Mouse (Mus musculus) MEL (cell line): ENCODE data around the gene Med13l. TPM values are rescaled to one million over a fixed set of nuclear protein-coding genes. Genes with fewer than 3 reads are reported as not detected.
A peak's percentile ranks its signal among the peaks of the same experiment; 100 is the strongest.

Experiments used
- DNase-seq: peaks from one replicate; pipeline ENCODE4 v3.0.0; 2011; ENCODE audit warnings: low read depth, low spot score
- H3K27ac ChIP-seq: 2 replicates; pipeline ENCODE4 v1.5.1; 2012; ENCODE audit warnings: low read depth, mild to moderate bottlenecking, control low read depth, low read length, moderate library complexity; ENCODE audit not compliant: control insufficient read depth
- H3K27me3 ChIP-seq, 2 experiments: fragments of 150-350 bp in 1 of 2; sonication (generic) in 1 of 2; 2 replicates each; pipeline ENCODE4 v1.6.1; 2012; ENCODE audit warnings: low read length in 2 of 2, mild to moderate bottlenecking in 2 of 2, improper control_type of control experiment in 1 of 2, moderate library complexity in 1 of 2; ENCODE audit not compliant: insufficient read depth in 2 of 2, control insufficient read depth in 1 of 2
- H3K36me3 ChIP-seq, 2 experiments: 2 replicates each; pipeline ENCODE4 v1.6.1; 2012 to 2014; ENCODE audit warnings: low read length in 2 of 2, improper control_type of control experiment in 1 of 2, inconsistent platforms in 1 of 2, mild to moderate bottlenecking in 1 of 2; ENCODE audit not compliant: insufficient read depth in 2 of 2, control insufficient read depth in 1 of 2
- H3K4me1 ChIP-seq, 2 experiments: fragments of 150-350 bp in 1 of 2; sonication (generic) in 1 of 2; 2 replicates each; pipeline ENCODE4 v1.6.1; 2012; ENCODE audit warnings: low read length in 2 of 2, improper control_type of control experiment in 1 of 2, mild to moderate bottlenecking in 1 of 2; ENCODE audit not compliant: insufficient read depth in 2 of 2, control insufficient read depth in 1 of 2
- H3K4me3 ChIP-seq, 2 experiments: fragments of 150-350 bp in 1 of 2; sonication (generic) in 1 of 2; 2 replicates each; pipeline ENCODE4 v1.5.1; 2012; ENCODE audit warnings: low read depth in 2 of 2, low read length in 2 of 2, mild to moderate bottlenecking in 2 of 2, moderate library complexity in 2 of 2, control low read depth in 1 of 2, improper control_type of control experiment in 1 of 2; ENCODE audit not compliant: control insufficient read depth in 1 of 2, insufficient read depth in 1 of 2
- H3K79me2 ChIP-seq: 2 replicates; pipeline ENCODE4 v1.6.1; 2012; ENCODE audit warnings: mild to moderate bottlenecking, low read length, moderate library complexity; ENCODE audit not compliant: control insufficient read depth, poor library complexity, insufficient read depth
- H3K9ac ChIP-seq: 2 replicates; pipeline ENCODE4 v1.6.1; 2012; ENCODE audit warnings: low read depth, mild to moderate bottlenecking, control low read depth, low read length, moderate library complexity; ENCODE audit not compliant: control insufficient read depth, poor library complexity, severe bottlenecking
- H3K9me3 ChIP-seq: fragments of 150-350 bp; sonication (generic); replicated peaks from 2 replicates; pipeline ENCODE4 v1.6.1; 2012; ENCODE audit warnings: mild to moderate bottlenecking, low read length, improper control_type of control experiment, moderate library complexity; ENCODE audit not compliant: insufficient read depth
- BHLHE40 ChIP-seq: IDR thresholded peaks from 2 replicates; pipeline ENCODE4 v1.6.1; 2012; ENCODE audit warnings: low read depth, mild to moderate bottlenecking, inconsistent platforms, low read length, improper control_type of control experiment, borderline replicate concordance
- CHD2 ChIP-seq: IDR thresholded peaks from 2 replicates; pipeline ENCODE4 v1.6.1; 2011; ENCODE audit warnings: low read length, improper control_type of control experiment
- CTCF ChIP-seq, 3 experiments: IDR thresholded peaks in 2 of 3; conservative IDR thresholded peaks in 1 of 3; 2 replicates each; pipeline ENCODE4 v1.5.1; 2011 to 2012; ENCODE audit warnings: low read length in 3 of 3, low read depth in 2 of 3, mild to moderate bottlenecking in 2 of 3, improper control_type of control experiment in 1 of 3, inconsistent platforms in 1 of 3, mixed read lengths in 1 of 3, moderate library complexity in 1 of 3; ENCODE audit not compliant: control insufficient read depth in 1 of 3, insufficient read depth in 1 of 3, poor library complexity in 1 of 3, severe bottlenecking in 1 of 3
- E2F4 ChIP-seq: IDR thresholded peaks from 2 replicates; pipeline ENCODE4 v1.6.1; 2011; ENCODE audit warnings: low read depth, low read length, improper control_type of control experiment, borderline replicate concordance
- ETS1 ChIP-seq: IDR thresholded peaks from 2 replicates; pipeline ENCODE4 v1.6.1; 2012; ENCODE audit warnings: low read depth, mild to moderate bottlenecking, inconsistent platforms, low read length, improper control_type of control experiment, moderate library complexity
- GABPA ChIP-seq: IDR thresholded peaks from 2 replicates; pipeline ENCODE4 v1.6.1; 2012; ENCODE audit warnings: low read depth, mild to moderate bottlenecking, inconsistent platforms, low read length, improper control_type of control experiment, moderate library complexity
- GATA1 ChIP-seq: IDR thresholded peaks from 2 replicates; pipeline ENCODE4 v1.6.1; 2011; ENCODE audit warnings: low read depth, low read length, improper control_type of control experiment
- KAT2A ChIP-seq: conservative IDR thresholded peaks from 2 replicates; pipeline ENCODE4 v1.6.1; 2012; ENCODE audit warnings: low read depth, low read length, improper control_type of control experiment, inconsistent platforms
- MAFK ChIP-seq: IDR thresholded peaks from 2 replicates; pipeline ENCODE4 v1.6.1; 2011; ENCODE audit warnings: low read depth, mild to moderate bottlenecking, low read length, improper control_type of control experiment, borderline replicate concordance
- MEF2A ChIP-seq: IDR thresholded peaks from 2 replicates; pipeline ENCODE4 v1.6.1; 2014; ENCODE audit warnings: low read depth, mild to moderate bottlenecking, inconsistent platforms, low read length, improper control_type of control experiment; ENCODE audit not compliant: poor library complexity, insufficient replicate concordance, severe bottlenecking; ENCODE audit errors: extremely low read depth
- MYB ChIP-seq: IDR thresholded peaks from 2 replicates; pipeline ENCODE4 v1.6.1; 2011; ENCODE audit warnings: mild to moderate bottlenecking, low read depth, low read length, improper control_type of control experiment
- MYC ChIP-seq: IDR thresholded peaks from 2 replicates; pipeline ENCODE4 v1.6.1; 2011; ENCODE audit warnings: low read depth, mild to moderate bottlenecking, low read length, improper control_type of control experiment, moderate library complexity
- POLR2A ChIP-seq, 2 experiments: IDR thresholded peaks; 2 replicates each; pipeline ENCODE4 v1.6.1; 2011 to 2012; ENCODE audit warnings: low read length in 2 of 2, mild to moderate bottlenecking in 2 of 2, control low read depth in 1 of 2, improper control_type of control experiment in 1 of 2, low read depth in 1 of 2, moderate library complexity in 1 of 2; ENCODE audit not compliant: control insufficient read depth in 1 of 2, insufficient read depth in 1 of 2, poor library complexity in 1 of 2
- POLR2AphosphoS2 ChIP-seq: IDR thresholded peaks from 2 replicates; pipeline ENCODE4 v1.6.1; 2011; ENCODE audit warnings: low read length, improper control_type of control experiment
- POLR2AphosphoS5 ChIP-seq: IDR thresholded peaks from 2 replicates; pipeline ENCODE4 v1.6.1; 2012; ENCODE audit warnings: low read depth, borderline replicate concordance, mild to moderate bottlenecking, inconsistent platforms, low read length, moderate library complexity, mixed read lengths
- RAD21 ChIP-seq: IDR thresholded peaks from 2 replicates; pipeline ENCODE4 v1.6.1; 2011; ENCODE audit warnings: mild to moderate bottlenecking, low read depth, low read length, improper control_type of control experiment
- SIN3A ChIP-seq: IDR thresholded peaks from 2 replicates; pipeline ENCODE4 v1.6.1; 2012; ENCODE audit warnings: low read length, improper control_type of control experiment, inconsistent platforms
- SMC3 ChIP-seq: IDR thresholded peaks from 2 replicates; pipeline ENCODE4 v1.6.1; 2011; ENCODE audit warnings: low read depth, low read length, improper control_type of control experiment
- TAL1 ChIP-seq: IDR thresholded peaks from 2 replicates; pipeline ENCODE4 v1.6.1; 2012; ENCODE audit warnings: mild to moderate bottlenecking, inconsistent platforms, low read length, moderate library complexity, mixed read lengths
- TBP ChIP-seq: IDR thresholded peaks from 2 replicates; pipeline ENCODE4 v1.8.0; 2011; ENCODE audit warnings: low read depth, low read length, improper control_type of control experiment
- TCF12 ChIP-seq: IDR thresholded peaks from 2 replicates; pipeline ENCODE4 v1.6.1; 2014; ENCODE audit warnings: low read depth, mild to moderate bottlenecking, inconsistent platforms, low read length, improper control_type of control experiment, moderate library complexity
- ZC3H11A ChIP-seq: IDR thresholded peaks from 2 replicates; pipeline ENCODE4 v1.6.1; 2012; ENCODE audit warnings: low read depth, mild to moderate bottlenecking, inconsistent platforms, low read length, improper control_type of control experiment
- ZMIZ1 ChIP-seq: IDR thresholded peaks from 2 replicates; pipeline ENCODE4 v1.6.1; 2012; ENCODE audit warnings: low read depth, mild to moderate bottlenecking, inconsistent platforms, low read length, improper control_type of control experiment, moderate library complexity
- polyA plus RNA-seq, 2 experiments: library from polyadenylated mRNA; stranded (reverse) in 1 of 2; unstranded in 1 of 2; fragments of >175 nt in 1 of 2; fragments of >200 nt in 1 of 2; gene quantifications; 2 replicates each; pipeline versions ENCODE4 v1.2.1 to v1.2.4; 2012; ENCODE audit warnings: low replicate concordance in 2 of 2, low read depth in 1 of 2; ENCODE audit not compliant: insufficient read length in 2 of 2, insufficient read depth in 1 of 2, missing spikeins in 1 of 2
- total RNA-seq: library from RNA; depleted of rRNA; stranded (reverse); fragments of 300-350 nt; gene quantifications from 2 replicates; pipeline ENCODE4 v1.2.3, GENCODE M21; 2012

Gene Med13l
- total and polyA plus RNA-seq, 3 experiments, result 13.4 to 16.1 TPM; not detected in 1

- H3K4me1 ChIP-seq, result no peaks in the 10 kb centered on the region
- no peaks in the 10 kb centered on the region for H3K9me3 ChIP-seq
- H3K9ac ChIP-seq, result no peak overlapping the region
- no peaks in the 10 kb centered on the region for H3K36me3 ChIP-seq
- H3K27me3 ChIP-seq, result no peaks in the 10 kb centered on the region
- H3K27ac ChIP-seq, result no peak overlapping the region
- H3K79me2 ChIP-seq, result peaks cover 6% of the 10 kb centered on the region; the same call in 1 of the 2 replicates
- H3K4me3 ChIP-seq, result no peak overlapping the region
- peak; percentile 73 for DNase-seq
- TF ChIP-seq POLR2AphosphoS2, result no peak
- no peak for TF ChIP-seq MEF2A
- TF ChIP-seq ZC3H11A, result peak; percentile 63
- TF ChIP-seq CTCF (IDR thresholded peaks at IDR 0.05 in 2 of 3, conservative IDR thresholded peaks at IDR 0.05 in 1 of 3; ENCODE audit: control insufficient read depth in 1 of 3, insufficient read depth in 1 of 3, low read depth in 2 of 3, low read length in 3 of 3, poor library complexity in 1 of 3, severe bottlenecking in 1 of 3), result peak; percentile 82 to 92 (median 89)
- TF ChIP-seq E2F4, result no peak
- no peak for TF ChIP-seq TCF12
- no peak for TF ChIP-seq SIN3A
- TF ChIP-seq MAFK, result no peak
- TF ChIP-seq SMC3, result peak; percentile 89
- no peak for TF ChIP-seq POLR2A (IDR thresholded peaks at IDR 0.05; ENCODE audit: control insufficient read depth in 1 of 2, insufficient read depth in 1 of 2, low read depth in 1 of 2, low read length in 2 of 2, poor library complexity in 1 of 2)
- no peak for TF ChIP-seq GATA1
- no peak for TF ChIP-seq ETS1
- TF ChIP-seq TAL1, result no peak
- TF ChIP-seq POLR2AphosphoS5, result no peak
- TF ChIP-seq MYC, result no peak
- no peak for TF ChIP-seq BHLHE40
- TF ChIP-seq ZMIZ1, result no peak
- no peak for TF ChIP-seq MYB
- peak; percentile 65 for TF ChIP-seq RAD21
- no peak for TF ChIP-seq CHD2
- no peak for TF ChIP-seq KAT2A
- no peak for TF ChIP-seq TBP
Measured at GRCm38 (mm10) chr5:118708215-118708949, 147.9 kb downstream of the Med13l start.

- no peak for TF ChIP-seq MYC
- no peak for TF ChIP-seq BHLHE40
- no peak for TF ChIP-seq MAFK
- no peak for TF ChIP-seq TAL1
- TF ChIP-seq CHD2, result no peak
- TF ChIP-seq GABPA, result no peak
- H3K79me2 ChIP-seq, result peaks cover 6% of the 10 kb centered on the region; the same call in 1 of the 2 replicates
- no peaks in the 10 kb centered on the region for H3K9me3 ChIP-seq
- no peaks in the 10 kb centered on the region for H3K27me3 ChIP-seq
- H3K4me3 ChIP-seq, result no peak overlapping the region
- H3K4me1 ChIP-seq, result no peaks in the 10 kb centered on the region
- no peak overlapping the region for H3K9ac ChIP-seq
- no peak overlapping the region for H3K27ac ChIP-seq
- no peaks in the 10 kb centered on the region for H3K36me3 ChIP-seq
- no peak for DNase-seq
Measured at GRCm38 (mm10) chr5:118709847-118710251, 149.4 kb downstream of the Med13l start.
